Mouse (Mus musculus) cerebral cortex, adult 2 months (tissue): Measurements from ENCODE around the gene Asphd1.

ENCODE experiments used
- WGBS: fragments of 180-500 bp; shearing (Covaris S2); methylation state at CpG from one replicate; pipeline ENCODE4 v1.1.7; 2018; 5-methylcytosine and 5-hydroxymethylcytosine counted together

Asphd1 gene

GRCm38 (mm10) chr7:126950647-126951615 is 1.5 kb upstream of the Asphd1 start:
- WGBS = 3% methylated on average over 26 of the region's 26 CpGs

GRCm38 (mm10) chr7:126949793-126950646 is 638 bp upstream of the Asphd1 start, which contains the start of gene Sez6l2:
Sez6l2 (plus strand) TSS chr7:126950563.
- WGBS = under 1% methylated on average over 42 of the region's 42 CpGs

- WGBS = 75% methylated on average over 10 of the region's 10 CpGs
These were observed 756 bp downstream of the Asphd1 start for GRCm38 (mm10) chr7:126948626-126949025.

- WGBS = 25% methylated on average over 3 of the region's 3 CpGs
These were observed 2.9 kb downstream of the Asphd1 start for GRCm38 (mm10) chr7:126946530-126946929.

GRCm38 (mm10) chr7:126941801-126942200 is 7.6 kb downstream of the Asphd1 start:
- WGBS = 51% methylated on average over 5 of the region's 5 CpGs

- WGBS = 38% methylated on average over 6 of the region's 6 CpGs
These were observed 8.2 kb downstream of the Asphd1 start for GRCm38 (mm10) chr7:126941171-126941570.

GRCm38 (mm10) chr7:126932652-126933051 is 16.7 kb downstream of the Asphd1 start:
- 85% methylated on average over 2 of the region's 2 CpGs for WGBS

GRCm38 (mm10) chr7:126929046-126929445 is 20.3 kb downstream of the Asphd1 start:
- 1% methylated on average over 27 of the region's 27 CpGs for WGBS

- 2% methylated on average over 56 of the region's 56 CpGs for WGBS
These were observed 20.9 kb downstream of the Asphd1 start, which contains the start of gene Kctd13 for GRCm38 (mm10) chr7:126928384-126929037. Kctd13 (plus strand) TSS chr7:126928879.

- 61% methylated on average over 3 of the region's 3 CpGs for WGBS
These were observed 23.1 kb downstream of the Asphd1 start for GRCm38 (mm10) chr7:126926299-126926698.

GRCm38 (mm10) chr7:126923999-126924398 is 25.4 kb downstream of the Asphd1 start:
- 68% methylated on average over 5 of the region's 5 CpGs for WGBS

GRCm38 (mm10) chr7:126922624-126923060 is 26.7 kb downstream of the Asphd1 start, which contains the start of gene Tmem219:
Tmem219 (minus strand) TSS chr7:126922917.
- 32% methylated on average over 5 of the region's 5 CpGs for WGBS

- WGBS = 88% methylated on average over 2 of the region's 2 CpGs
These were observed 27.8 kb downstream of the Asphd1 start for GRCm38 (mm10) chr7:126921563-126921962.

GRCm38 (mm10) chr7:126919973-126920372 is 29.4 kb downstream of the Asphd1 start:
- 74% methylated on average over 4 of the region's 4 CpGs for WGBS

- WGBS = 73% methylated on average over 4 of the region's 4 CpGs
These were observed 31.0 kb downstream of the Asphd1 start for GRCm38 (mm10) chr7:126918356-126918755.

- 91% methylated on average over 3 of the region's 3 CpGs for WGBS
These were observed 34.5 kb downstream of the Asphd1 start for GRCm38 (mm10) chr7:126914844-126915243.

GRCm38 (mm10) chr7:126905590-126905989 is 43.8 kb downstream of the Asphd1 start:
- WGBS = 69% methylated on average over 3 of the region's 3 CpGs

GRCm38 (mm10) chr7:126899781-126900180 is 49.6 kb downstream of the Asphd1 start:
- WGBS = 98% methylated on average over 7 of the region's 9 CpGs

- whole genome bisulfite sequencing = 12% methylated on average over 37 of the region's 37 CpGs
These were observed 51.0 kb downstream of the Asphd1 start for GRCm38 (mm10) chr7:126898102-126898990.

- WGBS = 7% methylated on average over 16 of the region's 16 CpGs
These were observed 51.8 kb downstream of the Asphd1 start for GRCm38 (mm10) chr7:126897390-126898101.
